Mouse (Mus musculus): ENCODE data around the gene B4galt1.
"Not testable (repeated sequence)": the region's sequence is repeated elsewhere in the genome, so short reads cannot be mapped to it uniquely, and the experiment has no call there.

Gene B4galt1

GRCm38 (mm10) chr4:40815775-40816372 lies 37.9 kb downstream of the B4galt1 start:
- no peak for DNase-seq

- no peak for DNase-seq
Measured at GRCm38 (mm10) chr4:40815120-40815519, 38.7 kb downstream of the B4galt1 start.

DNA sequence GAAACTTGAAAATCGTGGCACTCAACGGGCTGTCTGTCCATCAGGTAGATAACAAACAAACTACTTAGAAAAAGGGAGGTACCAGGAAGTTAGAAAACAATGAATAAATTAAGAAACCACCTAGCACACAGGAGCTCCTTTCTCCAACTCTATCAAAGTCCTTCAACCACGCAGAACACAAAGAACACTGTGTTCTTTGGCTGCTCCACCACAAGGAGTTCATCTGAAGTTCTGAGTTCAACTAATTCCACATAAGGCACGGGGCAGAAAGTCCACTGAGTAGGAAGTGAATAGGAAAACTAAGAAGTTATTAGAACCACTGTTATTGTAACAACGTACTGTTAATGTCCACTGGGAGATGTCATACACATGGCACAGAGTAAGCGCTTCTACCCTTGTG lies 39.4 kb downstream of the B4galt1 start:
- DNase-seq = no peak

- DNase-seq = no peak
Measured at GRCm38 (mm10) chr4:40812891-40813290, 40.9 kb downstream of the B4galt1 start.

- no peak for DNase-seq
Measured at GRCm38 (mm10) chr4:40810481-40810880, 43.3 kb downstream of the B4galt1 start.

DNA sequence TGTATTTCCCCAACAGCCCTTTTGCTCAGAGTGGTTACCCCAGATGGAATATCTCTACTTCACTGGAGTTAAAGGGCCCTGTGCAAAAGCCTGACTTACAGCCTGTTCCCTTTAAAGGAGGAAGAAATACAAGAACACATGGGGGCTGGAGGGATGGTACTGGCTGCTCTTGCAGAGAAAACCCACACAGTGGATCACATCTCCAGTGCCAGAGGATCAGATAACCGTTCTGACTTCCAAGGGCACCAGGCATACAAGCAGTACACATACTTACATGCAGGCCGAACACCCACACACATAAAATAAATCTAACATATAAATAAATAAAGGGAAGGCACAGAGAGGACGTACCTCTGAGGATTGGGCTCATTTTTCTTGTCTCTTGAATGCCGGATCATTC lies 46.4 kb downstream of the B4galt1 start:
- DNase-seq = no peak

DNA sequence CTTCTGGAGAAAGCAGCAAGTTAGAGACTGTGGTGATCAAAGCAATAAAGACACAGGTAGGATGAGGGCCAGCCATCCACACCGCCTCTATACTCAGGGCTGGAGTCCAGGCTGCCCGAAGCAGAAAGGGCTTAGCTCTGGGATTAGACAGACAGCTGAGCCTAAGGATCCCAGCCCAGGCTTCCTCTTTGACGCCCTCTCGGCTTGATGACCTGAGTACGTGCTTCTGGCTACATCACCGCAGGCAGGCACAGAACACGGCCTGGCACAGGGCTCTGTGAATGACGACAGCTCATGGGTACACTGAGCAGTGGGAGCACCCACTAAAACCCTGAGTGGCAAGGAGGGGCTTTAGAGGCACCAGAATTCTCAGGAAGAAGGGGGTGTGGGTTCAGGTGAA lies 48.4 kb downstream of the B4galt1 start:
- DNase-seq = no peak

GRCm38 (mm10) chr4:40802787-40803186 lies 51.0 kb downstream of the B4galt1 start:
- DNase-seq = no peak

DNA sequence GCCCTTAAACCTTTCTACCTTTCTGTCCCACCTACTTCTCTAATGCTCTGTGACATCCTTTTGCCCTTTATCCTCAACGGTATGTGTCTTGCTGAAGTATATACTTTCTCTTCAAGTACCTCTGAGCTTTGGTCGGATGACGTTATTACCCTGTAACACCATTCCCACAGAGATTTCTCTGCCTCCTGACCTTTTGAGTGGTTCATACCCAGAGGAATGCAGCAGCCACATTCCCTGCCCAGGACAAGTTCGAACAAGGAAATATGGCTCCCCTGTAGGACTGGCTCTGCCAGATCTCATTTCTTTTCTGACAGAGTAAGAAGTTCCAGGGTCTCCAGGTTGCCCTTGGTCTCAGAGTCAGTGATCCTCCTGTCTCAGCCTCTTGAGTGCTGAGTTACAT lies 51.9 kb downstream of the B4galt1 start:
- no peak for DNase-seq

DNA sequence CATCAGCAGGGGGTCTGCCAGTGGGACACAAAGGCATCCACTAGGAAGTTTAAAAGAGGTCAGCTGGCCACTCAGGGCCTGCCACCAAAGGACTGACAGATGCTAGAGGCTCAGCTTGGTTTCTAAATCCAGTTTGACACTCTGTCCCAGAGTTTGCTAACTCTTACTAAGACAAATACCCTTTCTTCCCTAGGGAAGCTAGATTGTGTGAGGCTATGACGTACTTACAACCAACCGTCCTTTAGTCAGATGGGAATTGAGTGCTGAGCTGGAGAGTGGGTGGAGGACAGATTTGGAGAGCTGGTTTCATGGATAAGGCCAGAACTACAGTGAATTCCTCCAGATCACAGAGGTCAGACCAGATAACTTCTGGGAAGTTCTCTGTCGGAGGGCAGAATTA lies 52.9 kb downstream of the B4galt1 start:
- no peak for DNase-seq

GRCm38 (mm10) chr4:40798833-40799555 lies 54.8 kb downstream of the B4galt1 start:
- not testable (repeated sequence) for DNase-seq

DNA sequence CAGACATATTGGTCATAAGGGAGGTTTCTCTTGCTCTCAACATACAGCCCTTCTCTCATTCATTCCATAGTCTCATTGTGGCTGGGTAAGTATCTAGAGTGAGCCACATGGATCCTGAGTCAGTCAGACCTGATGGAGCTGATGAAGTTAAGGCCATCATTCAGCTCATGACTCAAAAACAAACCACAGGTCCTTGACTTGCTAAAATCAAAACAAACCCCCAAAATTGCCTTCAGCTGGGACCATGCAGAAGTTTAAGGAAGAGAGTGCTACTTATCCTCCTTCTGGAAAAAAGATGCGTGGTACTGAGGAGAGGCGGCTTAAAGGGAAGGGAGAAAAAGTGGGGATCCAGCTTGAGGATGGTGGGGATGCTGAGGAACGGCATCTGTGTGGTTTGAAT lies 58.0 kb downstream of the B4galt1 start:
- DNase-seq = no peak

DNA sequence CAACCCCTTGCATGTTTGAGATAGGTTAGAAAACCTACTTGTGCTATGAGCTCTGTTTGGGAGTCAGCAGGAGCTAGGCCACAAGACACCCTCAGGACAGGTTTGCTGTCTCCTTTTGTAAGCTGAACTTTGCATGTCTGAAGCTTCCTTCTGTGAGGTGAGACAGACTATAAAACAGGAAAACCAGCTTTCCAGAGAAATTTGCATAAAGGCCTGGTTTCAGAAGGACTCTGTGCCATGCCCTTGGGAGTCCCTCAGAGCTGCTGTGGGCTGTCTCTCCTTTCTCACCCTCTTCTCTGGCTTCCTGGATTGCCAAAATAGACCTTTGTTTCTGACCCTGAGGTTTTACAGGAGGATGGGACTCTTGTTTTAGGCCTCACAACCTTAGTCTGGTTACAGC lies 59.5 kb downstream of the B4galt1 start:
- no peak for DNase-seq

GRCm38 (mm10) chr4:40791176-40791575 lies 62.6 kb downstream of the B4galt1 start:
- DNase-seq = no peak

DNA sequence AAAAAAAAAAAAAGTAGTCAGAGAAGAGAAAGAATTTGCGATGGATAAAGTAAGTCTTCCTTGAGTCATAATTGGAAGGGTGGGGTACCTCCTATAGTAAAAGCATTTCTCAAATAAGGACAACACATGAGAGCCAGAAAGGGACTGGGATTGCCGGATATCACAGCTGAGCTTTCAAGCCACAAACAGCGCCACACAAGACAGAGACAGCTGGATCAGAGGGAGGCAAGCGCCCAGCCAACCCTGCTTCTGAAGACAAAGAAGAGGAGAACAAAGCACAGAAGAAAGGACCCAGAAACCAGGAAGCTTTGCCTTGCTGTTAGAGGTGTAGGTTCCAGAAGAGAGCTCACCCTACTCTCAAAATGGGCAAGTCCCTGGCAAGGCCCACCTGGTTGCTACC lies 67.2 kb downstream of the B4galt1 start:
- no peak for DNase-seq

DNA sequence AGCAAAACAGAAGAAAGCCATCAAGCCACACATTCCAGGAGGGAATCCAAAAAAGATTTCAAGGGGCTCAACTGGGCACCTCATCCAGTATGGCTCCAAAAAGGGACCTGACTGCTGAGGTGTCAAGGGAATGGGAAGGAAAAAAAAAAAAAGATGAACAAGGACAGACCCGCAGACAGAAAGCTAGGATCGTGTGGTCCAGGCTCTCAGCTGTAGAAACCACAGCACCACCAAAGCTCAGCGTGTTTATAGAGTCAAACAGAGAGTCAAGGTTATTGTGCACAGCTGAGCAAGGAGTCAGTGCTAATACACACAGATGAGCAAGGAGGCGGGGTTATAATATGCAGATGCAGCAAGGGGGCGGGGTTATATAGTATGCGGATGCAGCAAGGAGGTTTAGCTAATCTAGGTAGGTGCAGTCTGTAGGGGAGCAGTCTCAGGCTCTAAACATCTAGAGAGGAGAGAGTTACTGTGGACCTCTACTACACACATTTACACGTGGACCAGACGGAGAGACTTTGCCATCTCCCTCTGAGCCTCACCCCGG lies 68.1 kb downstream of the B4galt1 start:
- DNase-seq = no peak

GRCm38 (mm10) chr4:40784556-40785169 lies 69.1 kb downstream of the B4galt1 start:
- no peak for DNase-seq

DNA sequence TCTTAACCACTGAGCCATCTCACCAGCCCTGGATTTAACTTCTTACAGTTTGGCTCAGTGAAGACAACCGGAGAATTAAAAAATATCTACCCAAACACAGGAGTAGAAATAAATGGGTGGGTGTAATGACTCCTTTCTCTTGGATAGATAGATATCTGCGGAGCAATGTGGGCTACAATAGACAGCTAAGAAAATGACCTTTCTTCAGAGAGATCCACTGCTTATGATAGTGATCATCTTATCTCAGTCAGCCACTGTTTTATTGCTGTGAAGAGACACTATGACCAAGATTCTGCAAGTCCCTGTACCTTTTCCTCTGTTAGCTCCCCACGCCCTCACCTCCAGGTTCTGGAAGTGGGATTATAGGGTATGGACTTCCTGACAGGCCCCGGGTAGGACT lies 70.8 kb downstream of the B4galt1 start:
- no peak for DNase-seq

GRCm38 (mm10) chr4:40781797-40782495 lies 71.9 kb downstream of the B4galt1 start:
- DNase-seq = no peak

DNA sequence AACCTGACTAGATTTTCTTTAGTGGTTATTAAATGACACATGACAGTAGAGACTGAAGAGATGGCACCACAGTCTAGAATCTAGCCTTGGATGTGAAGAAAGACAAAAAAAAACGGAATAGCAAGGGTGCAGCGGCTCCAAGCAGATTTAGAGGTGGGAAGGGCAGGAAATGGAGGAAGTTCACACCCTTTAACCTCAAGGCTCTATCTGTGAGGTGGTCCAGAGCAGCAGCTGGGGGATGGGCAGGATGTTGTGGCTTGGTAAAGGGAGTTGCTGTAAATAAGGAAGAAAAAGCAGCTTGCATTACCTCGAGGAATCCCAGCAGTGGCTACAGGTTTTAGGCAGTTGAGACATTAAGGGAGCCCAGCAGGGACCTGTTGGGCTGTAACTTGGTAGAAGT lies 72.7 kb downstream of the B4galt1 start:
- DNase-seq = no peak

GRCm38 (mm10) chr4:40778656-40779055 lies 75.1 kb downstream of the B4galt1 start:
- no peak for DNase-seq

- DNase-seq = no peak
Measured at GRCm38 (mm10) chr4:40777116-40777515, 76.7 kb downstream of the B4galt1 start.

DNA sequence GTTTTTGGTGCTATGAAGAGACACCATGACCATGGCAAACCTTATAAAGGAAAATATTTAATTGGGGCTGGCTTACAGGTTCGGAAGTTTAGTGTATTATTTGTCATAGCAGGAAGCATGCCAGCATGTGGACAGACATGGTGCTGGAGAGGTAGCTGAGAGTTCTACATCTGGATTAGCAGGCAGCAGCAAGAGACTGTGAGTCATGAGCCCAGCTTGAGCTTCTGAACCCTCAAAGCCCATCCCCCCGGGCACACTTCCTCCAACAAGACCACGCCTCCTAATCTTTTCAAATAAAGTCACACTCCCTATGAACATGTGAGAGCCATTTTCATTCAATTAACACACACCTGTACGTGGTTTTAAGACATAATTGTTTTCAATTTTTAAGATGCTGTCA lies 77.4 kb downstream of the B4galt1 start:
- DNase-seq = no peak

Measured in right cerebral cortex, adult 18-20 months (tissue).